Mouse (Mus musculus): Measurements from ENCODE around the gene Commd7. TPM values are rescaled to one million over a fixed set of nuclear protein-coding genes. Genes with fewer than 3 reads are reported as not detected.

Gene Commd7
- total RNA-seq, 2 experiments from 2014 or later: 27.4 to 31.8 TPM

DNA sequence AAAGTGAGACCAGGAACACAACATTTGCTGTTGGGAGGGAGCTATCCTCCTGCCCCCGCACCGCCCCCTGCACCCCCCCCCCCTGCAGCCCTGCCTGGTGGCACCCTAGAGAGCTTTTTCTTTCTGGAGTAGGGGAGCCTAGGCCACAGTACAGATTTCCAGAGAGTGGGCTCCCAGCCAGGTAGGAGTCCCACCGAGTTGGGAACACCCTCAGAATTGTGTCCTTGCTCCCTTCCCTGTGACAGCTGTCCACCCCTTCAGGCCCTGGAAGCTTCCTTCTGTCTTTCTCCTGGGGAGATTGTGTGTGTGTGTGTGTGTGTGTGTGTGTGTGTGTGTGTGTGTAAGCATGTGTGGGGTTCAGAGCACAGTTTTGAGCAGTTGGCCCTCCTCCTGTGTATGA lies 35.6 kb downstream of the Commd7 start:
- no peak for DNase-seq (ENCODE audit: low spot score in 2 of 2)
- intact Hi-C loops (cut with DNase I): no loop called here

DNA sequence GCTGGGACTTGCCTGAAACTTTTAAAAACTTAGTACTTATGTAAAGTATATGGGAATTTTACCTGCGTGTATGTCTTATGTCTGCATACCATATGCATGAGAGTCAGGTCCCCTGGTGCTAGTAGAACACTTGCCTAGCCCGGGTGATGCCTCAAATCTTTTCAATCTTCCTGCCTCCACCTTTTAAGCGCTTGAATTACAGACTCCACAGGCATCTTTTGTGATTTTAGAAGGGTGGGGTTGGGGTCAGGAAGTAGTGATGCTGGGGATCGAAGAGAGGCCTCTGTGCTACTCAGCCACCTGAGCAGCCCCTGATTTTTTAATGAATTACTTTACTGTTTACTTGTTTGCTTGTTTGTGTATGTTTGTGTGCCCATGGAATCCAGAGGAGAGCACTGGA lies 37.6 kb downstream of the Commd7 start:
- intact Hi-C loops (cut with DNase I): no loop called here
- no peak for DNase-seq (ENCODE audit: low spot score in 2 of 2)

DNA sequence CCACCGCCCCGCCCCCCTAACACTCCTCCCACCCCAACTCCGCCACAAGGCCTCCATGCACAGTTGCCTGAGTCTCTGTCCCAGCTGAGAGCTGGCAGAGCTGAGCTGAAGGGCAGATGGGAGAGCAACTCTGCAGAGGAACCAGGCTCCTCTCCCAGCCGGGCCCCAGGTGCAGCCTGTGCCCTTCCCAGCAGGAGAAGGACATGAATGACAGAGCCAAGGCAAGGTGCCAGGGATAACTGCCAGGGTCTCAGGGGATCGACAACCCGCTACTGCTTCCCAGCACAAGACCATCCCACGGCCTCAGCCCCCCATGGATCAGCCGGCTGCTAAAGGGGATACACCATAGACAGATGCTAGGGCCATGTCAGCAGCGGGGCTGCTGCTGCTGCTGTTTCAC lies 39.4 kb downstream of the Commd7 start:
- DNase-seq (ENCODE audit: low spot score in 2 of 2): no peak
- intact Hi-C loops (cut with DNase I): no loop called here

DNA sequence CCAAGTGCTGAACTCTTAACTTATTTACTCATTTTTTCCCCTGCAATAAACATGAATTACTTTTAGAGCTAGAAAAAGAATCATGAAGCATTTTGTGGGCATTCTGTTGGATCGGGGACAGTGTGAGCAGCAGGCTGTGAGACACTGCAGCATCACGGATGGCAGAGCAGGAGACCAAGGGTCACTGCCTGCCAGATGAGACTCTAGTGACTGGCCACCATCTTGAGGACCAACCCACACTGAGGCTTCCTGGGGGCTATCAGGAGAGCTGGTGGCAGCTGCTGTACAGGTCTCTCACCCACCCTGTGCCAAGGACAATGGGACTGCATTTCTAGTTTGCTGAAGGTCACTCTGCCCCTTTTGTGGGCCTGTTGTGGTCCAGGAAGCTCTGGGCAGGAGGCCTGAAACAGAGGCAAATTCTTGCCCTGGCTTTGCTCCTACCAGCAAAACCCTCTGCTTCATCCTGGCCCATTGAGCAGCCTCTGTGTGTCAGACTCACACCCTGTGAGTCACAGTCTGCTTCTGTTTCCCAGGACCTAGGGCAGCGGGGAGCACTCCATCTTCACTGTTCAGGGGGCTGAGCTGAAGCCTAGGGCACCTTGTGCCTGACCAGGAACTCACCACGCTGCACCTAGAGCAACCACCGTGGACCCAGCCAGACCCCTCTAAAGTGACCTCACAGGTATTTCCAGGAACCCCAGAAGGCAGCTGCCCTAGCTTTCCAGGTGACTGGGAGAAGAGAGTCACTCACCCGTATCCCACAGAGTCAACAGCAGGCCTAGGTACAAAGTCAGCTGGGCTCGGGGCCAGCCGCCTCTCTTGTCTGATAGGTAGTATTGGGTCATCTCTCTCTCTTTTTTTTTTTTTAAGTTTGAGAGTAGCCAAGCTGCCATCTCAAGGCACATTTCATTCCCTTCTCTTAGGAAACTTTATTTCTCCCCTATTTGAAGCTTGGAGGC lies 40.2 kb downstream of the Commd7 start:
- intact Hi-C loops (cut with DNase I): no loop called here
- DNase-seq (ENCODE audit: low spot score in 2 of 2): no peak

DNA sequence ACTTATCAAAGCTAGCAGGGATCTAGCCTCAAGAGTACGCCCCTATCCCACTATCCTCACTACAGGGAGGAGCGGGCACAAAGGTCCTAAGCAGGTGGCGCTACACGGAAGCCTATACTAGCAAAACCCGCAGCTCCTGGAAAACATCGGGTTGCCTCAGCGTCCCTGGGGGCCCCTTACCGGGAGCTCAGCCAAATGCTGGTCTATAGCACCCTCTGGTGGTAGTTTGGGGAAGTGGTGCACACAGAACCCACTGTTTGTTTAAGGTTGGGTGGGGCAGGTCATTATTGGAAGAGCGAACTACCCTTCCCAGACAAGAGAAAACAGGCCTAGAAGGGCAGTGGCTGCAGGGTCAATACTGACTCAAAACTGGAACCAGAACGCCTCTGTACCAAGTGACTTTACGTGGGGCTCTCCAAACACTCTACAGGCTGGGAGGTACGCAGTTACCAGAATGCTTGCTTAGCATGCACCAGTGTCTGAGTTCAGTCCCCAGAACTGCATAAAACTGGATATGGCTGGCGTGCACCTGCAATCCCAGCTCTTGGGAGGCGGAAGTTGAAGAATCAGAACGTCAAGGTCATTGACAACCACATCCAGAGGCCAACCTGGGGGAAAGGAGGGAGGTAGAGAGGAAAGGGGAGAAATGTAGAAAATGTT lies 45.9 kb downstream of the Commd7 start:
- peak; percentile 79 to 89 for DNase-seq (ENCODE audit: low spot score in 2 of 2)
- intact Hi-C loops (cut with DNase I): loop anchor here (1.0 to 10.0 kb wide), 2 partner anchors 108 to 442 kb away; no protein-coding TSS in a partner anchor

DNA sequence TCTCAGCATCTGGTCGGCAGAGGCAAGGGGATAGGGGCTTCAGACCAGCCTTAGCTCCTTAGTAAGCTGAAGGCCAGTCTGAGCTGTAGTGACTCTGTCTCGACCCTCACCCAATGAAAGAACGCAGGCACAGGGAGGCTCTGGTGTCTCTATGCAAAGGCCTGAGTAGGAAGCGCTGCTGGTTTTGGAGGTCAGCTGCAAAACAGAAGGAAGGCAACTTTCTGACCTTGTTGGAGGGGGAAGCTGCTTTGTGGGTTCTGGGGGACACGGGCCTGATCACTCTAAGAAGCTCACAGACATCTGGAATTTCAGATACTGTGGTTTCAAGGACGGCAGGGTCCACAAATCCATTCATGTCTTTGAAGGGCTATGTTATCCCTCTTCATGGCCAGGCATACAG lies 46.6 kb downstream of the Commd7 start:
- DNase-seq (ENCODE audit: low spot score in 2 of 2): no peak
- intact Hi-C loops (cut with DNase I): loop anchor here (1.0 to 10.0 kb wide), 2 partner anchors 108 to 441 kb away; no protein-coding TSS in a partner anchor

DNA sequence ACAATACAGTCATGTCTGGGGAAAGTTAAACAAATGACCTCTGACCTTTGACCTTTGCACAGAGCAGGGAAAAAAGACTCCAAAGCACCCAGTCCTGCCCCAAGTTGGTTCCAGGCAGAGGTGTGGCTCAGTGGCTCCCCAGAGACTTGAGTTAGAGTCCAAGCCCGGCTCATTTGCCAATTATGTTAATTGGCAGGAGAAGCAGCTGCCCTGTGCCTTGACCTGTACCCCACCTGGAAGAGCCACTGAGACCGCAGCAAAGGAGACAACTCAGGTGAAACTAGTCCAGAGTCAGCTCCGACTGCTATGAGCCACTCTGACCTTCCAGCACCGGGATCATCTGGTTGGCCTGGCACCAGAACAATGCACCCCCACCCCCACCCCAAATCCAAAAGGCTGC lies 48.2 kb downstream of the Commd7 start:
- no peak for DNase-seq (ENCODE audit: low spot score in 2 of 2)
- intact Hi-C loops (cut with DNase I): loop anchor here (5.0 to 10.0 kb wide), 2 partner anchors 47 to 440 kb away; no protein-coding TSS in a partner anchor

DNA sequence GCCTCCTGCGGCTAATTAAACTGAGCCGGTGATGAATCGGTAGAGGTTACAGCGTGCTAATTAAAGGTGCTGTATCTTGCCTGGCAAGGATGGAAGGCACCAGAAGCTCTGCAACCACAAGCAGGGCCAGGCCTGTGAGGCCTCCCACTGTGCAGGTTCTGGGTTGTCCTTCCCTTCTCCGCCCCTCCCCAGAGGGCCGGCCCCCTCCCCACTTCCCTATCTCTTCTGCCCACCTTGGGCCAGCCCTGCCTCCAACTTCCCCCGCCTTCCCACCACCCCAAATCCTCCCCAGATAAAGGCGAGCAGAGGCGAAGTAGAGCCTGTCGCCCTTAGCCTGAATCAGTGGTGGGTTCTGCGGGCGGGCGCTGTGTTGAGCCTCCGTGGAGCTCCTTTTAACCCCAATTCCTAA lies 48.9 kb downstream of the Commd7 start:
- DNase-seq (ENCODE audit: low spot score in 2 of 2): no peak
- intact Hi-C loops (cut with DNase I): loop anchor here (5.0 to 10.0 kb wide), 2 partner anchors 46 to 439 kb away; no protein-coding TSS in a partner anchor

DNA sequence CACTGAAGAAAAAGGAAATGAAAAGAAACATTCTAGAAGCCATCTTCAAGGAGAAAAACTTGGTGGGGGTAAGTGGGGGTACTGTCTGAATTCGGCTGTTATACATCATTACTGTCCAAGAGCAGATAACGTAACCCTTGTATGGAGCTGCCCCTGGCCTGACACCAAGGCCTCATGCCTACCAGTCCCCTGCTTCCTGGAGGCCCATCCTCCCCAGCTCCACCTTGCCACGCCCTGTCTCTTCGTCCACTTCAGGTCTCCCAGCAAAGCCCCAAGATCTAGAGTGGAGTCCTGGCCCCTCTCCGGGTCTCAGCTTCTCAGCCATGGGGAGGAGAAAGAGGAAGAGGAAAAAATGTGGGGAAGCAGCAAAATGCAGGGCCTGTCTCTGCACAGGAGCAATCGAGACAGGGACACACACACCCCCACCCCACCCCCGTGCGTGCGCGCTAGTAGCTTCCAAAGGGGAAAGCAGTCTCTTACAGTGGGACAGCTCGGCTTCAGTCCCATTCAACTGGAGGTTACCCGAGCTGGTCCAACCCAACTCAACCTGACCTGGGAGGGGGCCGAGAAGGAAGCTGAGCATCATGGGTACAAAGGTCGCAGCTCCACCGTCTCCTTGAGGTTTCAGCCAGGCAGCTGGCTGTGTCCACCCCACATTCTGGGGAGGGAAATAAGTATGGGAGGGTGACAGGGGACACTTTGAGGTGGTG lies 49.5 kb downstream of the Commd7 start:
- intact Hi-C loops (cut with DNase I): loop anchor here (5.0 to 10.0 kb wide), 2 partner anchors 46 to 438 kb away; no protein-coding TSS in a partner anchor
- no peak for DNase-seq (ENCODE audit: low spot score in 2 of 2)

DNA sequence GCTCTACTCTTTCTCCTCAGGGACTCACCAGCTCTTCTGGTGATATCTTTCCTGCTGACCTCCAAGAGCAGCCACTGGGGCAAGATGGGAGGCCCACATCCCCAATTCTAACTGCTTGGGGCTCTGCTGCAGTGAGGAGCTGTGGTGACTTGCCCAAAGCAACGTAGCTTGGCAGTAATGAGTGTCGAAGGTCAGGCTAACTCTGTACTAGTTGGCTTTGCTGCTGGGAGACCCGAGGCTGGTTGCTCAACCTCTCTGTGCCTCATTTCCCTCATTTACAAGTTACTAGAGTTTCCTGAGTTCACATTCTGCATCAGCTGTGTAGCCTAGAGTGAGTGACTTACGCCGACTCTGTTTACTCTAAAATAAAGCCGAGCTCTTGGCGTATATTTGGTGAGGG lies 51.2 kb downstream of the Commd7 start:
- intact Hi-C loops (cut with DNase I): loop anchor here (5.0 to 10.0 kb wide), 2 partner anchors 44 to 437 kb away; no protein-coding TSS in a partner anchor
- DNase-seq (ENCODE audit: low spot score in 2 of 2): no peak

DNA sequence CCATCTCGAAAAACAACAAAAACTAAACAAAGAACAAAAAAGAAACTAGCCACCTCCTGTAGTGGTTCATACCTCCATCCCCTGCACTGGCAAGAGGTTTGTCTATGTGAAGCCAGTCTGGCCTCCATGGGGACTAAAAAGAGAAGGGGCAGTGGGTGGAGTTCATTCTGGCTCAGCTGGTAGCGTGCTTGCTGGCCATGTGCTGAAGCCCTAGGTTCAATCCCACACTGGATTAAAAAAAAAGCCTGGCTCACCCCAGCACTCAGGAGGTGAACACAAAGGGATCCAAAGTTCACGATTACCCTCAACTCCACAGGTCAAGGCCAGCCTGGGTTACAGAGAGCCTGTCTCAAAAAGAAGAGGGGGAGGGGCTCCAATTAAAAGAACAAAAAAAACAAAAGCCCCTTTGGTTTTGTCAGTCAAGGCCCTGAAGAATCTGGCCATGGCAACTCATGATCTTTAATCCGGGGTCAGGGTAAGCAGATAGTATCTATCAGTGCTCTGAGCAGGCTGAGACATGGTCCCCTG lies 52.1 kb downstream of the Commd7 start:
- intact Hi-C loops (cut with DNase I): loop anchor here (5.0 to 10.0 kb wide), 2 partner anchors 43 to 436 kb away; no protein-coding TSS in a partner anchor
- DNase-seq (ENCODE audit: low spot score in 2 of 2): no peak

DNA sequence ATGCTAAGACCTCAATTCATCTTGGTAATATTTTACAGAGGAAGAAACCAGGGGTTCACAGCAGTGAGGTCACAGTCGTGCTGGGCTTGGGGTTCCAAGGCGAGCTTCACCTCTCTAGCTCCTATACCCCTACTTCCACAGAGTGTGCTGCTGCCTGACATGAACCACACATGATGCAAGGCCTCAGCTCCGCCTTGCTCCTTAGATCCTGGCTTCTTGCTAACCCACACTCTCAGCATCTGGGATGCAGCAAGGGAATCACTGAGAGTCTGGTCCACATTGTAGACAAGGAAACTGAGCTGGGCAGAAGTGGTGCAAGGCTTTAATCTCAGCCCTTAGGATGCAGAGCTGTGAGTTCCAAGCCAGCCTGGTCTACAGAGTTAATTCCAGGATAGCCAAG lies 52.5 kb downstream of the Commd7 start:
- no peak for DNase-seq (ENCODE audit: low spot score in 2 of 2)
- intact Hi-C loops (cut with DNase I): loop anchor here (5.0 to 10.0 kb wide), 2 partner anchors 43 to 435 kb away; no protein-coding TSS in a partner anchor

DNA sequence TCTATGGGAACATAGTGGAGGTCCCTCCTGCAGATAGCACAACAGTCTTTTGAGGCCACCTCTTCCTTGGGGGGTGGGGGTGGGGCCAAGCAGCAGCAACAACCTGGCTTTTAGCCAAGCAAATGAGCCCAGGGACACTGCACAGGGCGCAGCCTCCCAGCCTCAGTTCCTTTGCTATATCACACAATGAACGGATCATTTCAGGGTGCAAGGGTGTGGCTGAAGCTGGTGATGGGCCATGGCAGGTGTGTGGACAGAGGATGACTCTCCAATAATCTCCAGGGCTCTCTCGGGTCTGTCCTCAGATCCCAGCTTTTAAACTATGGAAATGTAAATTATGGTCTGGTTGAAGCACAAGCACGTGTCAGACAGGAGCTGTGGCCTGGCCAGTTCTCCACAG lies 55.5 kb downstream of the Commd7 start:
- intact Hi-C loops (cut with DNase I): no loop called here

DNA sequence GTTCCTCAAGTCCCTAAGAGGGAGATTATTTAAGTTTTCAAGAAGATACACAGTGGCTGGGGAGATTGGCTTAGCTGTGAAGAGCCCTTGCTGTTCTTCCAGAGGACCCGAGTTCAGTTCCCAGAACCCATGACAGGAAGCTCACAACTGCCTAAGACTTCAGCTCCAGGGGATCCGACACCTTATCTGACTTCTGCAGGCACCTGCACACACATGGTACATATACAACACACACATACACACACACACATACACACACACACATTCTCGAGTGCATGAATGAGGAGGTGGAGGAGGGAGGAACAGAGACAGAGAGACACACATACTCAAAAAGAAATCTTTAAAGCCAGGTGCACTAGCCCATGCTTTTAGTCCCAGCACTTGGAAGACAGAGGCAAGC lies 56.4 kb downstream of the Commd7 start:
- DNase-seq (ENCODE audit: low spot score in 2 of 2): no peak
- intact Hi-C loops (cut with DNase I): no loop called here

More for the DNA sequence above, 55.5 kb downstream of the Commd7 start:
- DNase-seq (ENCODE audit: low spot score in 2 of 2): no peak

DNA sequence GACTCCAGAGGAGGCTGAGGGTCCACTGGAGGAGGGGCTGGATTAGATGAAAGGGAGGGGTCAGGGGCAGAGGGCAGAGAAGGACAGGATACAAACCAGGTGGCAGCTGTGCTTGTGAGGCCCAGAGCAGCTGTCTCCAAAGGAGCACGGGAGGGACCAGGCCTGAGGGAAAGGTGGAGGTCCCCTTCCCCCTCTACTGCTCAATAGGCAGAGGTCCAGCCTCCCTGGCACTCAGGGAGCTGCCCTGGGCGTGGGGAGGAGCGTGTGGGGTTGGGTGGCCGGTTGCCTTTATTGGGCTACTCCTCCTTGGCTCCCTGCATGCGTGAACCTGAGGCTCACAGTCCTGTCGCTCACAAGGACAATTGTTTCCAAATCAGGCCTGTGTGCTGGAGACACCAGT lies 57.0 kb downstream of the Commd7 start:
- intact Hi-C loops (cut with DNase I): no loop called here

DNA sequence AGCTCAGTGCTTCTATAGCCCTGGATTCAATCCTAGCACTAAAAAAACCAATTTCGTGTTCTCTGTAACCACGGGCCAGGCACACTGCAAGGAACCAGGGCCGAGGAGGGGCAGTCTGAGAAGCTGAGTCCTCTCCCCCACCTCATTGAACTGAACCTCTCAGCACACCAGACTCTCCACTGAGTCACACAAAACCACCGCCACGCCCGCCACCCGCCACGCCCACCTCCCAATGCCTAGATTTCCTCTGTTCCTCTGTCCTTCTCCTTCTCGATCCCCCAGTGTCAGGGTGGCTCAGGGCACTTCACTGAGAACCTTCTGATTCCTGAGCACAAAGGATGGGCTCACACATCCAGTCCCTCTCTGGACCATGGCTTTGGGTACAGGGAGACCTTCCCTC lies 59.5 kb downstream of the Commd7 start:
- intact Hi-C loops (cut with DNase I): no loop called here
- no peak for DNase-seq (ENCODE audit: low spot score in 2 of 2)

More for the DNA sequence above, 57.0 kb downstream of the Commd7 start:
- DNase-seq (ENCODE audit: low spot score in 2 of 2): no peak

DNA sequence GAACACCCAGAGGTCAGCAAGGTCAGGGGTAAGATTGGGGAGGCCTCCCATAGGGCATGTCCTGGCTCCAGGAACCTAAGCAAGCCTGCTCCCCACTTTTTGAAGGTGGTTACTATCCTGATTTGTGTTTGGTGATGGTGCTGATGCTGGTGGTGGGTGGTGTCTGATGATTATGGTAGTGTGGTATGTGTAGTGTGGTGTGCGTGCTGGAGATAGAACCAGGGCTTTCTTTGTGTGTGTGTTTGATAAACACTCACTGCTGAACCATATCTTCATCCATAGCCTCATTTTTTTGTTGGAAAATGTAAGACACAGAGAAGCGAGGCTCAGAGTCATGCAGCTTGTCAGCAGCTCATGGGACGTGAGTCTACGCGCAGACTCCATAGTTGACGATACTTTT lies 64.0 kb downstream of the Commd7 start:
- intact Hi-C loops (cut with DNase I): no loop called here
- DNase-seq (ENCODE audit: low spot score in 2 of 2): no peak

DNA sequence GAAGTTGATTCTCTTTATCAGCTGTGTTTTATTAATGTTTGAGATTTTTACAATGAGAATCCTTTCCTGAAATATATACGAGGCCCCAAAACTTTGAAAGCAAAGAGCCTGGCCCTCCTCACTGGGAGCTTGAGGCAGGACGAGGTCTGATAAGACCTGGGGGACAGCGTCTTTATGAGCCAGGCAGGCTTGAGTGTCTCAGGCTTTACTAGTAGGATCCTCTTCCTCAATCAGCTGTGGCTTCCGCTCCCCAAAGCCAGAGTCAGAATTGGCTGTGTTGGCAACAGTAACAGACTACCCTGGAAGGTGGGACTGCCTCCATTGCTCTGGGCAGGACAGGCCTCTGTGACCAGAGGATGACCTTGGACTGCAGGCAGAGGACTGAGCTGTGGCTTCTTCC lies 64.6 kb downstream of the Commd7 start:
- intact Hi-C loops (cut with DNase I): no loop called here
- no peak for DNase-seq (ENCODE audit: low spot score in 2 of 2)
